Mouse (Mus musculus): ENCODE data around the gene Wnt2.

DNA sequence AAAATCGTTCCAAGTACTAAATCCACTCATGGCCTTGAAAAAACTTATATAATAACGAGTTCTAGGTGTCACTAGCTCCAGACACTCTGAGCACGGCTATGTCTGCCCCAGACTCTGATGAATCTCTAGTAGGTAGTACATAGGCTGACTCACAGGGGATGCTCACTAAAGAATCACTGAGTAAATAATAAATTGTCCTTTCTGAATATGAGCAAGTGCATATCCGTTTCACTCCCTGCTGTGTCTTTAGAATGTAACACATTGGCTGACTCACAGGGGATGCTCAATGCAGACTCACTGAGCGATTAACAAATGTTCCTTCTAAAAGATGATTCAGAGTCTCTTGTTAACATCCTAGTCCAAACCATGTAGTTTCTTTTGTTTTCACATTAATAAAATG, 52.1 kb downstream of the Wnt2 start:
- TF ChIP-seq CTCF (IDR thresholded peaks at IDR 0.05) (no peak), POLR2A (IDR thresholded peaks at IDR 0.05; ENCODE audit: insufficient read depth, low read depth, low read length) (no peak), EP300 (IDR thresholded peaks at IDR 0.05; ENCODE audit: insufficient read depth, low read depth, low read length) (no peak)

Measured in heart, adult 2 months (tissue).